Mouse (Mus musculus) MEL (cell line): Measurements from ENCODE around the gene Nudt22.

Experiments
- CTCF ChIP-seq, 3 experiments: IDR thresholded peaks in 2 of 3; conservative IDR thresholded peaks in 1 of 3; 2 replicates each; pipeline ENCODE4 v1.5.1; 2011 to 2012; ENCODE audit warnings: low read length in 3 of 3, low read depth in 2 of 3, mild to moderate bottlenecking in 2 of 3, improper control_type of control experiment in 1 of 3, inconsistent platforms in 1 of 3, mixed read lengths in 1 of 3, moderate library complexity in 1 of 3; ENCODE audit not compliant: control insufficient read depth in 1 of 3, insufficient read depth in 1 of 3, poor library complexity in 1 of 3, severe bottlenecking in 1 of 3
- GATA1 ChIP-seq: IDR thresholded peaks from 2 replicates; pipeline ENCODE4 v1.6.1; 2011; ENCODE audit warnings: low read depth, low read length, improper control_type of control experiment
- MAX ChIP-seq: IDR thresholded peaks from 2 replicates; pipeline ENCODE4 v1.6.1; 2011; ENCODE audit warnings: low read length, improper control_type of control experiment
- MAZ ChIP-seq: IDR thresholded peaks from 2 replicates; pipeline ENCODE4 v1.6.1; 2012; ENCODE audit warnings: low read depth, mild to moderate bottlenecking, inconsistent platforms, low read length, improper control_type of control experiment
- POLR2A ChIP-seq, 2 experiments: IDR thresholded peaks; 2 replicates each; pipeline ENCODE4 v1.6.1; 2011 to 2012; ENCODE audit warnings: low read length in 2 of 2, mild to moderate bottlenecking in 2 of 2, control low read depth in 1 of 2, improper control_type of control experiment in 1 of 2, low read depth in 1 of 2, moderate library complexity in 1 of 2; ENCODE audit not compliant: control insufficient read depth in 1 of 2, insufficient read depth in 1 of 2, poor library complexity in 1 of 2
- TBP ChIP-seq: IDR thresholded peaks from 2 replicates; pipeline ENCODE4 v1.8.0; 2011; ENCODE audit warnings: low read depth, low read length, improper control_type of control experiment

DNA sequence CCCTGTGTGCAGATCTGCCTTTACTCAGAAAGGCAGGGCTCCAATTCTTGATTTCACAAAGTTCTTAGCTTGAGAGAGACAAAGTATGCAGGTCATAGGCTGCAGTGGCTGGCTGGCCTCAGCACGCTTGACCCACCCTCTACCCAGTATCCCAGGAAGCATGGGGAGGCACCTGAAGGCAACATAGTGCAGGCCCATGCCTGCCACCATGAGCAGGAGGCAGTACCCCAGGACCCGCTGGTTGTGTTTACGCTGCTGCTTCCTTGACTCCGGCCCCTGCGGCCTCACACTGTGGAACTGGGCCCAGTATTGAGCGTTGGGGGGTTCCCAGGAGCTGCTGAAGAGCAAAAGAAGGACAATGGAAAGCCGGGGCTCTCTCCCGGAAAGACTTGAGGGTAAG lies 6.7 kb downstream of the Nudt22 start:
- no peak for TF ChIP-seq CTCF (IDR thresholded peaks at IDR 0.05 in 2 of 3, conservative IDR thresholded peaks at IDR 0.05 in 1 of 3; ENCODE audit: control insufficient read depth in 1 of 3, insufficient read depth in 1 of 3, low read depth in 2 of 3, low read length in 3 of 3, poor library complexity in 1 of 3, severe bottlenecking in 1 of 3)
- no peak for TF ChIP-seq POLR2A (IDR thresholded peaks at IDR 0.05; ENCODE audit: control insufficient read depth in 1 of 2, insufficient read depth in 1 of 2, low read depth in 1 of 2, low read length in 2 of 2, poor library complexity in 1 of 2)
- TF ChIP-seq MAZ = no peak
- no peak for TF ChIP-seq MAX
- no peak for TF ChIP-seq TBP
- no peak for TF ChIP-seq GATA1
